Mouse (Mus musculus): ENCODE data around the gene Tmem41a. TPM values are rescaled to one million over a fixed set of nuclear protein-coding genes. Genes with fewer than 3 reads are reported as not detected.
"Not testable (repeated sequence)": the region's sequence is repeated elsewhere in the genome, so short reads cannot be mapped to it uniquely, and the experiment has no call there.

Tmem41a gene
- polyA plus RNA-seq, 1 experiment from 2014 or later: 68.5 TPM

DNA sequence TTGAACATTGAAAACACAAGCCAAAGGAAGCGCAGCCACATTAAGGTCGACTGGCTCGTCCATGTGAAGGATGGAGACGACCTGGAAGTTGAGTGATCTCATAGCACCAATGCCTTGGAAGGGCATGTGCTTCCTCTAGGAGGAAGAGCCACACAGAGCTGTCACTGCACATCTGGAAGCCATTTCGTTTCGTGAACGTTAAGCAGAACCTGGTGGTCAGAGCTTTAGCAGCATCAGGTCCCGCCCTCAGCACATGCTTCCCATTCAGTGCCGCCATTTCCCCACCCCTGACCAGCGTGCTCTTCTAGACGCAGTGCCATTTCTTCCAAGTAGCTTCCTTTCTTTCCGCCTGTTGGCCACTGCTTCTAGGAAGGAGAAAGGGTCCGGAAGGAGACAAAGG lies 18.9 kb downstream of the Tmem41a start:
- Histone ChIP-seq H3K27me3 (replicated peaks; ENCODE audit: control insufficient read depth, insufficient read depth, low read length) (no peaks in the 10 kb centered on the region), H3K9ac (ENCODE audit: low read length) (no peak overlapping the region), H3K4me1 (replicated peaks; ENCODE audit: control insufficient read depth, insufficient read depth, low read length) (no peaks in the 10 kb centered on the region), H3K4me3 (ENCODE audit: low read depth, low read length) (no peak overlapping the region), H3K4me2 (ENCODE audit: low read length) (no peak overlapping the region), H3K36me3 (ENCODE audit: control insufficient read depth, insufficient read depth, low read length) (peaks cover 16% of the 10 kb centered on the region), H3K27ac (ENCODE audit: low read depth) (no peak overlapping the region), H3K9me3 (ENCODE audit: control insufficient read depth, low read length) (no peaks in the 10 kb centered on the region)
- no peak for DNase-seq (ENCODE audit: low spot score)
- 69% methylated on average over 13 of the region's 13 CpGs for WGBS
- ATAC-seq (replicated peaks; ENCODE audit: low FRiP score, low TSS enrichment, low read depth): no peak

DNA sequence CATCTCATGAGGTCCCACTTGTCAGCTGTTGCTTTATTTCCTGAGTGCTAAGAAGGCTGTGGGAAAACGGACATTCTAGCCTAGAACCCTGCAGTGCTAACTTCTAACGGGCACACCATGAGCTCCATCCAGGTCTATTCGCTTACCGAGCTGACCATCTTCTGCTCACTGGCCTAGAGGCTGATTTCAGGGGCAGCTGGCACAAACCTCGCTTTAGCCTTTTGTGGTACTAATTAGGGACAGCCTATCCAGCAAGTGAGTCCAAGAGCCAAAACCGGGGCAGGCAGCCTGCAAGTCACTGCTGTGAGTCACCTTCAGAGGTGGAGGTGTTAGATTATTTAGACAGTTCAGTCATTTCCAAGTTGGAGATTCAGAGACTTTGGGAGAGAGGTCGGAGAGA lies 30.7 kb downstream of the Tmem41a start:
- H3K27ac ChIP-seq (ENCODE audit: low read depth): no peak overlapping the region
- H3K9me3 ChIP-seq (ENCODE audit: control insufficient read depth, low read length): no peaks in the 10 kb centered on the region
- no peaks in the 10 kb centered on the region for H3K4me1 ChIP-seq (replicated peaks; ENCODE audit: control insufficient read depth, insufficient read depth, low read length)
- no peak for ATAC-seq (replicated peaks; ENCODE audit: low FRiP score, low TSS enrichment, low read depth)
- H3K4me3 ChIP-seq (ENCODE audit: low read depth, low read length): no peak overlapping the region
- H3K4me2 ChIP-seq (ENCODE audit: low read length): no peak overlapping the region
- no peak overlapping the region for H3K9ac ChIP-seq (ENCODE audit: low read length)
- no peaks in the 10 kb centered on the region for H3K36me3 ChIP-seq (ENCODE audit: control insufficient read depth, insufficient read depth, low read length)
- H3K27me3 ChIP-seq (replicated peaks; ENCODE audit: control insufficient read depth, insufficient read depth, low read length): no peaks in the 10 kb centered on the region
- no peak for DNase-seq (ENCODE audit: low spot score)
- WGBS: 76% methylated on average over 7 of the region's 7 CpGs

DNA sequence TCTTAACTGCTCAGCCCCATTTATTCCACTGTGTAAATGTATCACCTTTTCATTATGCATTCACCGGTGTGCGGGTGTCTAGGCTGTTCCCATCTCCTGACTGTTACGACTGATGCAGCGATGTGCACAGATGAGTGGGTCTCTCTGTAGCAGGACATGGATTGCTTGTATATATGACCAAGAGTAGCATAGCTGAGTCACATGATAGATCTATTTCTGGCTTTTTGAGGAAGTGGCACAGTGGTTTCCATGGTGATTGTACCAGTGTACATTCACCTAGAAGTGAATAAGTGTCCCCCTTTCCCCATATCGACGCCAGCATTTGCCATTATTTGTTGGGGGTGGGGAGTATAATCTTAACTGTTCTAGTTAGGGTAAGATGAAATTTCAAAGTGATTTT lies 34.0 kb downstream of the Tmem41a start:
- H3K4me1 ChIP-seq (replicated peaks; ENCODE audit: control insufficient read depth, insufficient read depth, low read length): no peaks in the 10 kb centered on the region

DNA sequence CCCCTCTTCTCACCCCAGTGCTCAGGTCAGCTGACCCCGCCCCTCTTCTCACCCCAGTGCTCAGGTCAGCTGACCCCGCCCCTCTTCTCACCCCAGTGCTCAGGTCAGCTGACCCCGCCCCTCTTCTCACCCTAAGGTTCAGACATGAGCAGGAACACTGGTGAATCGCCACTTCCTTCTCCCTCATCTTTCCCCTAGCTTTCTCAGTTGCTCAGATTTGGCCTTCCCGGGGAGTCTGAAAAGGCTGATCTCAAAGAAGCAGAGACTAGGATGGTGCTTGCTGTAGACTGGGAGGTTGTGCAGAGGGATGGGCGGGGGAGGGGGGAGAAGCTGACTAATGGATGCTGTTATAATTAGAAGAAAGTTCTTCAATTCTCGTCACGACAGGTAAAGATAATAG lies 38.4 kb downstream of the Tmem41a start:
- not testable (repeated sequence) for H3K36me3 ChIP-seq (ENCODE audit: control insufficient read depth, insufficient read depth, low read length); H3K4me1 ChIP-seq (replicated peaks; ENCODE audit: control insufficient read depth, insufficient read depth, low read length); H3K9ac ChIP-seq (ENCODE audit: low read length); DNase-seq (ENCODE audit: low spot score); H3K9me3 ChIP-seq (ENCODE audit: control insufficient read depth, low read length); H3K4me3 ChIP-seq (ENCODE audit: low read depth, low read length); H3K27ac ChIP-seq (ENCODE audit: low read depth); ATAC-seq (replicated peaks; ENCODE audit: low FRiP score, low TSS enrichment, low read depth); H3K4me2 ChIP-seq (ENCODE audit: low read length); H3K27me3 ChIP-seq (replicated peaks; ENCODE audit: control insufficient read depth, insufficient read depth, low read length)
- WGBS: 52% methylated on average over 5 of the region's 8 CpGs

More for the DNA sequence above, 34.0 kb downstream of the Tmem41a start:
- ATAC-seq (replicated peaks; ENCODE audit: low FRiP score, low TSS enrichment, low read depth): no peak
- H3K9me3 ChIP-seq (ENCODE audit: control insufficient read depth, low read length): no peaks in the 10 kb centered on the region
- WGBS: 87% methylated on average over 6 of the region's 6 CpGs
- H3K9ac ChIP-seq (ENCODE audit: low read length): no peak overlapping the region
- H3K4me3 ChIP-seq (ENCODE audit: low read depth, low read length): no peak overlapping the region
- no peak for DNase-seq (ENCODE audit: low spot score)
- H3K27ac ChIP-seq (ENCODE audit: low read depth): no peak overlapping the region
- no peak overlapping the region for H3K4me2 ChIP-seq (ENCODE audit: low read length)
- H3K36me3 ChIP-seq (ENCODE audit: control insufficient read depth, insufficient read depth, low read length): no peaks in the 10 kb centered on the region
- H3K27me3 ChIP-seq (replicated peaks; ENCODE audit: control insufficient read depth, insufficient read depth, low read length): no peaks in the 10 kb centered on the region

DNA sequence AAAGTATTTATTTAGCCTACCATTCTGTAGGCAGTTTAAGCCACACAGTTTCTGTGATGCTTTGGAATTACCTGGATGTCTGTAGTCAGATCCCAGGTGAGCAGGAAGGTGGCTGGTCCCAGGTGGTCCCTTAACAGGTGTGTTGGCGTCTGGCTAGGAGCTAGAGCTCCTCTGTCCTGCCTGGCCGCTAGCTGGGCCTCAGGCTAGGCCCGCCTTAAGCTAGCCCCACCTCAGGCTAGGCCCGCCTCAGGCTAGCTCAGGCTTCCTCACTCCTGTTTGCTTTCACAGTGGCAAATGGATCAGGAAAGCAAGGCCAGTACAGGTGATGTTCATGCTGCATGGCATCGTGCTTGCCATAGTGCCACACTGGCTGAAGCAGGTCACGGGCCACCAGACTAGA lies 40.5 kb downstream of the Tmem41a start:
- no peak for ATAC-seq (replicated peaks; ENCODE audit: low FRiP score, low TSS enrichment, low read depth)
- Histone ChIP-seq H3K4me2 (ENCODE audit: low read length) (no peak overlapping the region), H3K36me3 (ENCODE audit: control insufficient read depth, insufficient read depth, low read length) (0 out of 2 replicates have a peak, but pooled peaks cover 6% of the 10 kb centered on the region), H3K9ac (ENCODE audit: low read length) (no peak overlapping the region), H3K9me3 (ENCODE audit: control insufficient read depth, low read length) (no peaks in the 10 kb centered on the region), H3K27me3 (replicated peaks; ENCODE audit: control insufficient read depth, insufficient read depth, low read length) (no peaks in the 10 kb centered on the region), H3K4me3 (ENCODE audit: low read depth, low read length) (no peak overlapping the region), H3K27ac (ENCODE audit: low read depth) (no peak overlapping the region), H3K4me1 (replicated peaks; ENCODE audit: control insufficient read depth, insufficient read depth, low read length) (no peaks in the 10 kb centered on the region)
- WGBS: 84% methylated on average over 6 of the region's 6 CpGs
- DNase-seq (ENCODE audit: low spot score): no peak

DNA sequence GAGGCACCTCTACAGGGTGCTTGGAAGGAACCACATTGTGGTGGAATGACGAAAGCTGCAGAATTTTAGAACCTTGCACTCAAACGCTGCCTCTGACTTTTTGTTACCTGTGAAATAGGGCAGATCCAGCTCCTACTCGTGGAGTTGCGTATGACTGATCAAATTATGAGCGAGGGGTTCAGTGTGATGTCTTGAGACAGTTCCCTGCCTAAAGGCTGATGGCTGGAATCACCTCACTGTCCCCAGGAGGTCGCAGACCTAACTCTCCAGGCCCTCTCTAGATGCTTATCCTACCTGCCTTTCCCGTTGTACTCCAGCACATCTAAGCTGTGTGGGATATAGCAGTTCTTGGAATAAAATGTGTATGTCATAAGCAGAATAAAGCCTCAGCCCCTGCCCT lies 41.4 kb downstream of the Tmem41a start:
- H3K4me1 ChIP-seq (replicated peaks; ENCODE audit: control insufficient read depth, insufficient read depth, low read length): no peaks in the 10 kb centered on the region
- H3K9ac ChIP-seq (ENCODE audit: low read length): no peak overlapping the region
- ATAC-seq (replicated peaks; ENCODE audit: low FRiP score, low TSS enrichment, low read depth) (no peak), DNase-seq (ENCODE audit: low spot score) (no peak)
- no peak overlapping the region for H3K27ac ChIP-seq (ENCODE audit: low read depth)
- 83% methylated on average over 7 of the region's 7 CpGs for WGBS
- H3K36me3 ChIP-seq (ENCODE audit: control insufficient read depth, insufficient read depth, low read length): 0 out of 2 replicates have a peak, but pooled peaks cover 6% of the 10 kb centered on the region
- no peaks in the 10 kb centered on the region for H3K27me3 ChIP-seq (replicated peaks; ENCODE audit: control insufficient read depth, insufficient read depth, low read length)
- H3K9me3 ChIP-seq (ENCODE audit: control insufficient read depth, low read length): no peaks in the 10 kb centered on the region
- no peak overlapping the region for H3K4me3 ChIP-seq (ENCODE audit: low read depth, low read length)
- no peak overlapping the region for H3K4me2 ChIP-seq (ENCODE audit: low read length)

DNA sequence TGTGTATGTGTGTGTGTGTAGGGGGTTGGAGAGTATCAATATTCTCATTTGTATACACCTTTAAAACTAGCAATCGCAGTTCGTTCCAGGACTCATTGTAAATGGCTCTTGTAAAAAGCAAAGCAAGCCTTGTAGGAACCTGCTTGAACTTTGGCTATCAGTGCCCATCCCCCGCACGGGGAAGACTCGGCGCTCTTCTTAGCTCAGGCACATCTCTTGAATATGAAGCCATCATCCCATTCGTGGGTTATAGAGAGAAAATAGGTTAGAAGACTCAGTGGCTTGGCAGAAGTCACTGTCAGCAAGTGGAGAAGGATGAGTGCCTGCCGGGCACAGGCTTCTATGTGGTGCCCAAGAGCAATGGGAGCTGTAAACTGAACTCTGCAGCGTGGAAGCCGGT lies 42.7 kb downstream of the Tmem41a start:
- ATAC-seq (replicated peaks; ENCODE audit: low FRiP score, low TSS enrichment, low read depth): no peak
- no peak overlapping the region for H3K27ac ChIP-seq (ENCODE audit: low read depth)
- no peaks in the 10 kb centered on the region for H3K27me3 ChIP-seq (replicated peaks; ENCODE audit: control insufficient read depth, insufficient read depth, low read length)
- no peak overlapping the region for H3K4me3 ChIP-seq (ENCODE audit: low read depth, low read length)
- H3K9ac ChIP-seq (ENCODE audit: low read length): no peak overlapping the region
- no peak overlapping the region for H3K4me2 ChIP-seq (ENCODE audit: low read length)
- 83% methylated on average over 10 of the region's 10 CpGs for WGBS
- 0 out of 2 replicates have a peak, but pooled peaks cover 6% of the 10 kb centered on the region for H3K36me3 ChIP-seq (ENCODE audit: control insufficient read depth, insufficient read depth, low read length)
- H3K4me1 ChIP-seq (replicated peaks; ENCODE audit: control insufficient read depth, insufficient read depth, low read length): no peaks in the 10 kb centered on the region
- DNase-seq (ENCODE audit: low spot score): no peak
- no peaks in the 10 kb centered on the region for H3K9me3 ChIP-seq (ENCODE audit: control insufficient read depth, low read length)

DNA sequence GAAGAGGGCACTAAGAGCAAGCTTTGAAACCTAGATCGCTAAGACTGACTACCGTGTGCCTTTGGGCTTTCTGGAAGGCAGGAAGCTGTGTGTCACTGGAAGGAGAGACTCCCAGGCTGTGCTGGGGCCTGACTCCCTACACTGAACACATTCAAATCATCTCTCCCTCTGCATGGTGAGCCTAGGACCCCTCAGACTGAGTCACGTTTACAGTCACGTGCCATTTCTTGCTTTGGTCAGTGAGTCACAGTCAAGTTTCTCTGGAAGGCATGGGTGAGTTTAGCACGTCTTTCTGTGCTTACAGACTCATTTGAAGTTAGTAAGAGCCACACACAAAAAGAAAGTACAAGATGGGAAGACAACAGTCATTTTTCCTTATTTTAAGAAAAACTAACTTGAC lies 46.1 kb downstream of the Tmem41a start:
- H3K27ac ChIP-seq (ENCODE audit: low read depth): no peak overlapping the region
- H3K9me3 ChIP-seq (ENCODE audit: control insufficient read depth, low read length): no peaks in the 10 kb centered on the region
- no peak overlapping the region for H3K4me3 ChIP-seq (ENCODE audit: low read depth, low read length)
- 0 out of 2 replicates have a peak, but pooled peaks cover 6% of the 10 kb centered on the region for H3K36me3 ChIP-seq (ENCODE audit: control insufficient read depth, insufficient read depth, low read length)
- WGBS: 77% methylated on average over 5 of the region's 5 CpGs
- H3K4me2 ChIP-seq (ENCODE audit: low read length): no peak overlapping the region
- no peaks in the 10 kb centered on the region for H3K4me1 ChIP-seq (replicated peaks; ENCODE audit: control insufficient read depth, insufficient read depth, low read length)
- H3K9ac ChIP-seq (ENCODE audit: low read length): no peak overlapping the region
- no peaks in the 10 kb centered on the region for H3K27me3 ChIP-seq (replicated peaks; ENCODE audit: control insufficient read depth, insufficient read depth, low read length)
- ATAC-seq (replicated peaks; ENCODE audit: low FRiP score, low TSS enrichment, low read depth) (no peak), DNase-seq (ENCODE audit: low spot score) (no peak)

DNA sequence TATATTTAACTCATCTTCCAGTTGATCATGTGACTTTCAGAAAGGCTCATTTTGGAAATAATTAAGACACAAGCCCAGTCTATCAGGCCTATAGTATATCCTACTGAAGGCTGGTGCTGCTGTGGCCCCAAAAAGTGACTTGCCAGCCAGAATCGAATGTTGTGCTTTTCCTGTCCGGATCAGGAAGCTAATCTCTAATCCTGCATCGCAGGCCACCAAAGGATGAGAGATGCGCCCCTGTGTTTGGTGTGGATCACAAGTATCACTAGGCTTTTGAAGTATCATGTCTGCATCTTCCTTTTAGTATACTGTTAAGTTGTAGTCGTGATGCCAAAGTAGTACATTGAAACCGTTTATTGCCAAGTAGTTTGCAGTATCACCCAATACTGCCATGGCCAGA lies 53.5 kb downstream of the Tmem41a start:
- DNase-seq (ENCODE audit: low spot score): no peak
- H3K4me1 ChIP-seq (replicated peaks; ENCODE audit: control insufficient read depth, insufficient read depth, low read length): no peaks in the 10 kb centered on the region
- WGBS: 89% methylated on average over 6 of the region's 6 CpGs

More for the DNA sequence above, 53.5 kb downstream of the Tmem41a start:
- H3K4me2 ChIP-seq (ENCODE audit: low read length): no peak overlapping the region
- no peaks in the 10 kb centered on the region for H3K27me3 ChIP-seq (replicated peaks; ENCODE audit: control insufficient read depth, insufficient read depth, low read length)
- H3K9ac ChIP-seq (ENCODE audit: low read length): no peak overlapping the region
- no peak for ATAC-seq (replicated peaks; ENCODE audit: low FRiP score, low TSS enrichment, low read depth)
- no peaks in the 10 kb centered on the region for H3K9me3 ChIP-seq (ENCODE audit: control insufficient read depth, low read length)
- H3K4me3 ChIP-seq (ENCODE audit: low read depth, low read length): no peak overlapping the region
- H3K36me3 ChIP-seq (ENCODE audit: control insufficient read depth, insufficient read depth, low read length): 0 out of 2 replicates have a peak, but pooled peaks cover 3% of the 10 kb centered on the region
- H3K27ac ChIP-seq (ENCODE audit: low read depth): no peak overlapping the region
